Mouse (Mus musculus): ENCODE results near the gene Card9.

DNA sequence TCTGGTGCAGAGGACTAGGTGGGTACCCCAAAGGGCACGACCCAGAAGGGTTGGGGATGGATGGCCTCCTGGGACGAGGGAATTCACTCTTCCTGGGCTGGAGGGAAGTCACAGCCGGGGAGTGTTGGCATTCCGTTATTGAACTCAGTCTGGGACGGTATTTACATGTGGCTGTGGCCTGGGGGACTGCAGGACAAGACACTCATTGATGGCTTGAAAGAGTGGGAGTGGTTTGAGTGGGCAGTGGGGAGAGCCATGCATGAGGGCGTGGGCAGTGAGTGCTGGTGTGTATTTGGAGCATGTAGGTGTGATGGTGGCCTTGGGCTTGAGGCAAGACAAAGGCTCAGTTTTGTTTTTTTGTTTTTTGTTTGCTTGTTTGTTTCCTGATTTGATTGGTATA, 30.0 kb downstream of the Card9 start:
- no peak for TF ChIP-seq CTCF (IDR thresholded peaks at IDR 0.05; ENCODE audit: low read depth, low read length)
- no peak for TF ChIP-seq EP300 (IDR thresholded peaks at IDR 0.05; ENCODE audit: insufficient read depth, low read depth, low read length)
- TF ChIP-seq POLR2A (IDR thresholded peaks at IDR 0.05; ENCODE audit: insufficient read depth, low read length) = no peak
